13 mouse cellular contexts compared by ENCODE assay signal in the genomic region with DNA sequence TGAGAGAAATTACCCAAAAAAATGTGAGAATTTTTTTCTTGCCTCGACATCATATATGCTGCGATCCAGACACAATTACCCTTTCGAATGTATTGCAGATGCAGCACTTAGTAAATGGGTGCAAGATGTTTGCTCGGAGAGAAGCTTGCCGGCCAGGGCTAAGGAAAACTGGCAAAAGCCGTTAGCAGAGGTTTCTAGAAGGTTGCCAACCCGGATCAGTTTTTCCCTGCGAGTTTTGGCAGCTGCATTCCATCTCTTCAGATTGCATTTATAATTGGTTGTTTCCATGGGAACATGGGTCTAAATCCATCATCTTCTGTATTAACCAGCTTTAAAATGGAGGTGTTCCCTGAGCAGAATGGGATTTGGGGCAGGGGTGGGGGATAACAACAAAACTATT.
DNase-seq lines count a peak whose midpoint lies in the region; ATAC-seq lines count a peak whose summit lies in the region.
"Had no signal": no experiment of that assay in that cellular context is flagged by ENCODE, and none has a peak within 500 bp of the region (broad histone marks: within the 10 kb centered on the region; RNA-seq: fewer than 3 reads in every experiment).

No protein-coding gene starts in this region.

- no peaks in the 10 kb centered on the region for H3K36me3 ChIP-seq in forebrain, embryonic 14.5 days (ENCODE audit: control insufficient read depth, insufficient read depth, low read length)
- no peaks in the 10 kb centered on the region for H3K36me3 ChIP-seq in forebrain, embryonic 10.5 days (replicated peaks)
- H3K36me3 ChIP-seq in midbrain, embryonic 15.5 days (replicated peaks) = no peaks in the 10 kb centered on the region
- no peaks in the 10 kb centered on the region for H3K36me3 ChIP-seq in midbrain, embryonic 10.5 days
- H3K36me3 ChIP-seq: heart, embryonic 15.5 days; hindbrain, embryonic 15.5 days; kidney, embryonic 15.5 days had no signal

- no peak overlapping the region for H3K4me2 ChIP-seq in forebrain, embryonic 14.5 days (ENCODE audit: low read length)
- no peak overlapping the region for H3K4me2 ChIP-seq in midbrain, embryonic 15.5 days
- H3K4me2 ChIP-seq: heart, embryonic 15.5 days; hindbrain, embryonic 15.5 days; kidney, embryonic 15.5 days had no signal

- DNase-seq in forebrain, embryonic 14.5 days (ENCODE audit: low spot score) = peak; percentile 42
- no peak for DNase-seq in forebrain, embryonic 10.5 days (ENCODE audit: extremely low spot score, low spot score)
- no peak for DNase-seq in midbrain, embryonic 10.5 days (ENCODE audit: low spot score)
- peak; percentile 6 for DNase-seq in layer of hippocampus, adult 9-11 months
- DNase-seq in right cerebral cortex, postnatal 10 days (ENCODE audit: low spot score in 2 of 2) = peak; percentile 28 to 36
- DNase-seq in T-cell, adult 2 months (ENCODE audit: low spot score) = no peak
- no peak for DNase-seq in urinary bladder, adult 18-20 months (ENCODE audit: low spot score in 2 of 2)
- DNase-seq: adrenal gland, adult 8-10 months; liver, postnatal 0 days had no signal

- H3K27me3 ChIP-seq in forebrain, embryonic 14.5 days (replicated peaks; ENCODE audit: control insufficient read depth, insufficient read depth, low read length) = no peaks in the 10 kb centered on the region
- H3K27me3 ChIP-seq in forebrain, embryonic 10.5 days (ENCODE audit: poor library complexity, severe bottlenecking) = no peaks in the 10 kb centered on the region
- H3K27me3 ChIP-seq in midbrain, embryonic 15.5 days (replicated peaks) = no peaks in the 10 kb centered on the region
- H3K27me3 ChIP-seq in midbrain, embryonic 10.5 days (ENCODE audit: low read depth, poor library complexity, severe bottlenecking) = no peaks in the 10 kb centered on the region
- H3K27me3 ChIP-seq: heart, embryonic 15.5 days; hindbrain, embryonic 15.5 days; kidney, embryonic 15.5 days had no signal

- no peak overlapping the region for H3K9ac ChIP-seq in forebrain, embryonic 14.5 days (ENCODE audit: low read length)
- H3K9ac ChIP-seq in midbrain, embryonic 15.5 days = no peak overlapping the region
- H3K9ac ChIP-seq: heart, embryonic 15.5 days; hindbrain, embryonic 15.5 days; kidney, embryonic 15.5 days; liver, postnatal 0 days had no signal

- no peak overlapping the region for H3K27ac ChIP-seq in forebrain, embryonic 14.5 days (ENCODE audit: low read depth, low read length)
- H3K27ac ChIP-seq in forebrain, embryonic 10.5 days = no peak overlapping the region
- no peak overlapping the region for H3K27ac ChIP-seq in midbrain, embryonic 15.5 days
- no peak overlapping the region for H3K27ac ChIP-seq in midbrain, embryonic 10.5 days (replicated peaks)
- H3K27ac ChIP-seq: heart, embryonic 15.5 days; hindbrain, embryonic 15.5 days; kidney, embryonic 15.5 days had no signal

- H3K9me3 ChIP-seq in forebrain, embryonic 14.5 days (replicated peaks; ENCODE audit: control insufficient read depth, low read length) = no peaks in the 10 kb centered on the region
- no peaks in the 10 kb centered on the region for H3K9me3 ChIP-seq in forebrain, embryonic 10.5 days
- no peaks in the 10 kb centered on the region for H3K9me3 ChIP-seq in midbrain, embryonic 15.5 days
- H3K9me3 ChIP-seq in midbrain, embryonic 10.5 days (replicated peaks) = no peaks in the 10 kb centered on the region
- H3K9me3 ChIP-seq: heart, embryonic 15.5 days; hindbrain, embryonic 15.5 days; kidney, embryonic 15.5 days had no signal

- no peaks in the 10 kb centered on the region for H3K4me1 ChIP-seq in forebrain, embryonic 14.5 days (ENCODE audit: control insufficient read depth, insufficient read depth, low read length)
- H3K4me1 ChIP-seq in forebrain, embryonic 10.5 days = peaks cover 4% of the 10 kb centered on the region; the same call in 1 of the 2 replicates
- peaks cover 4% of the 10 kb centered on the region; the same call in 1 of the 2 replicates for H3K4me1 ChIP-seq in midbrain, embryonic 15.5 days
- H3K4me1 ChIP-seq in midbrain, embryonic 10.5 days = no peaks in the 10 kb centered on the region
- H3K4me1 ChIP-seq: heart, embryonic 15.5 days; kidney, embryonic 15.5 days had no signal

- 62% methylated on average over 8 of the region's 8 CpGs for WGBS in forebrain, embryonic 14.5 days
- WGBS in forebrain, embryonic 10.5 days = 82% methylated on average over 8 of the region's 8 CpGs
- 66% methylated on average over 8 of the region's 8 CpGs for WGBS in midbrain, embryonic 15.5 days
- WGBS in midbrain, embryonic 10.5 days = 94% methylated on average over 8 of the region's 8 CpGs

- no peak overlapping the region for H3K4me3 ChIP-seq in forebrain, embryonic 14.5 days (ENCODE audit: low read depth, low read length)
- no peak overlapping the region for H3K4me3 ChIP-seq in forebrain, embryonic 10.5 days
- no peak overlapping the region for H3K4me3 ChIP-seq in midbrain, embryonic 15.5 days
- no peak overlapping the region for H3K4me3 ChIP-seq in midbrain, embryonic 10.5 days
- H3K4me3 ChIP-seq: heart, embryonic 15.5 days; hindbrain, embryonic 15.5 days; kidney, embryonic 15.5 days had no signal

- no peak for ATAC-seq in forebrain, embryonic 14.5 days
- 0 out of 2 replicates have a peak, but pooled peaks have one; percentile 33 for ATAC-seq in midbrain, embryonic 15.5 days (replicated peaks)
- ATAC-seq: liver, postnatal 0 days had no signal

Comparison
In these comparisons a context has a peak if more than half of its experiments do, and no peak if none do; other contexts are left out.
1. DNase-seq: peak in forebrain, embryonic 14.5 days (single experiment), layer of hippocampus, adult 9-11 months (single experiment) and right cerebral cortex, postnatal 10 days (2 of 2); none in forebrain, embryonic 10.5 days (single experiment), midbrain, embryonic 10.5 days (single experiment), T-cell, adult 2 months (single experiment) and urinary bladder, adult 18-20 months (0 of 2).